Mouse (Mus musculus): ENCODE data around the gene Ccdc149. TPM values are rescaled to one million over a fixed set of nuclear protein-coding genes. Genes with fewer than 3 reads are reported as not detected.

Ccdc149 gene
- total and polyA plus RNA-seq, 3 experiments: not detected

- Histone ChIP-seq H3K27ac (ENCODE audit: control insufficient read depth, low read depth, low read length) (no peak overlapping the region), H3K27me3 (ENCODE audit: control insufficient read depth in 1 of 2, insufficient read depth in 2 of 2, low read length in 2 of 2) (no peaks in the 10 kb centered on the region), H3K9me3 (replicated peaks; ENCODE audit: insufficient read depth, low read length) (no peaks in the 10 kb centered on the region), H3K9ac (ENCODE audit: control insufficient read depth, low read depth, low read length, poor library complexity, severe bottlenecking) (no peak overlapping the region), H3K4me3 (ENCODE audit: control insufficient read depth in 1 of 2, insufficient read depth in 1 of 2, low read depth in 2 of 2, low read length in 2 of 2) (no peak overlapping the region), H3K4me1 (ENCODE audit: control insufficient read depth in 1 of 2, insufficient read depth in 2 of 2, low read length in 2 of 2) (no peaks in the 10 kb centered on the region), H3K79me2 (ENCODE audit: control insufficient read depth, insufficient read depth, low read length, poor library complexity) (no peaks in the 10 kb centered on the region), H3K36me3 (ENCODE audit: control insufficient read depth in 1 of 2, insufficient read depth in 2 of 2, low read length in 2 of 2) (no peaks in the 10 kb centered on the region)
- no peak for DNase-seq (ENCODE audit: low read depth, low spot score)
- TF ChIP-seq POLR2AphosphoS5 (IDR thresholded peaks at IDR 0.05; ENCODE audit: borderline replicate concordance, low read depth, low read length) (no peak), POLR2AphosphoS2 (IDR thresholded peaks at IDR 0.05; ENCODE audit: low read length) (no peak), GATA1 (IDR thresholded peaks at IDR 0.05; ENCODE audit: low read depth, low read length) (no peak), JUND (IDR thresholded peaks at IDR 0.05; ENCODE audit: low read depth, low read length) (no peak), CHD1 (IDR thresholded peaks at IDR 0.05; ENCODE audit: low read depth, low read length) (no peak), MXI1 (IDR thresholded peaks at IDR 0.05; ENCODE audit: low read depth, low read length) (no peak), RCOR1 (IDR thresholded peaks at IDR 0.05; ENCODE audit: low read depth, low read length) (no peak), USF2 (IDR thresholded peaks at IDR 0.05; ENCODE audit: borderline replicate concordance in 1 of 2, insufficient read depth in 1 of 2, low read depth in 1 of 2, low read length in 2 of 2) (no peak), MAX (IDR thresholded peaks at IDR 0.05; ENCODE audit: low read length) (no peak), KAT2A (conservative IDR thresholded peaks at IDR 0.05; ENCODE audit: low read depth, low read length) (no peak), USF1 (IDR thresholded peaks at IDR 0.05; ENCODE audit: low read depth, low read length) (no peak), NRF1 (IDR thresholded peaks at IDR 0.05; ENCODE audit: insufficient read depth, low read depth, low read length, poor library complexity, severe bottlenecking) (no peak), ZC3H11A (IDR thresholded peaks at IDR 0.05; ENCODE audit: low read depth, low read length) (no peak), RAD21 (IDR thresholded peaks at IDR 0.05; ENCODE audit: low read depth, low read length) (no peak)
Measured at GRCm38 (mm10) chr5:52438946-52439345, 32.4 kb downstream of the Ccdc149 start.

- H3K79me2 ChIP-seq (ENCODE audit: control insufficient read depth, insufficient read depth, low read length, poor library complexity): no peaks in the 10 kb centered on the region
- TF ChIP-seq MYB (IDR thresholded peaks at IDR 0.05; ENCODE audit: low read depth, low read length) (no peak), KAT2A (conservative IDR thresholded peaks at IDR 0.05; ENCODE audit: low read depth, low read length) (no peak), GATA1 (IDR thresholded peaks at IDR 0.05; ENCODE audit: low read depth, low read length) (no peak), UBTF (IDR thresholded peaks at IDR 0.05; ENCODE audit: borderline replicate concordance, insufficient read depth, low read depth, low read length) (no peak), ZC3H11A (IDR thresholded peaks at IDR 0.05; ENCODE audit: low read depth, low read length) (no peak), POLR2AphosphoS5 (IDR thresholded peaks at IDR 0.05; ENCODE audit: borderline replicate concordance, low read depth, low read length) (no peak), CHD1 (IDR thresholded peaks at IDR 0.05; ENCODE audit: low read depth, low read length) (no peak), MAX (IDR thresholded peaks at IDR 0.05; ENCODE audit: low read length) (no peak), MEF2A (IDR thresholded peaks at IDR 0.05; ENCODE audit: extremely low read depth, insufficient replicate concordance, low read depth, low read length, poor library complexity, severe bottlenecking) (no peak), JUND (IDR thresholded peaks at IDR 0.05; ENCODE audit: low read depth, low read length) (no peak), MYC (IDR thresholded peaks at IDR 0.05; ENCODE audit: low read depth, low read length) (no peak), EP300 (IDR thresholded peaks at IDR 0.05; ENCODE audit: low read depth in 1 of 2, low read length in 2 of 2) (no peak), GABPA (IDR thresholded peaks at IDR 0.05; ENCODE audit: low read depth, low read length) (no peak), RCOR1 (IDR thresholded peaks at IDR 0.05; ENCODE audit: low read depth, low read length) (no peak), BHLHE40 (IDR thresholded peaks at IDR 0.05; ENCODE audit: borderline replicate concordance, low read depth, low read length) (no peak), ZKSCAN1 (IDR thresholded peaks at IDR 0.05; ENCODE audit: low read depth, low read length) (no peak), RAD21 (IDR thresholded peaks at IDR 0.05; ENCODE audit: low read depth, low read length) (no peak)
- no peak for DNase-seq (ENCODE audit: low read depth, low spot score)
Measured at GRCm38 (mm10) chr5:52435533-52435932, 35.8 kb downstream of the Ccdc149 start.

More at GRCm38 (mm10) chr5:52435533-52435932, 35.8 kb downstream of the Ccdc149 start:
- Histone ChIP-seq H3K36me3 (ENCODE audit: control insufficient read depth in 1 of 2, insufficient read depth in 2 of 2, low read length in 2 of 2) (no peaks in the 10 kb centered on the region), H3K4me3 (ENCODE audit: control insufficient read depth in 1 of 2, insufficient read depth in 1 of 2, low read depth in 2 of 2, low read length in 2 of 2) (no peak overlapping the region), H3K9me3 (replicated peaks; ENCODE audit: insufficient read depth, low read length) (no peaks in the 10 kb centered on the region), H3K4me1 (ENCODE audit: control insufficient read depth in 1 of 2, insufficient read depth in 2 of 2, low read length in 2 of 2) (no peaks in the 10 kb centered on the region), H3K27me3 (ENCODE audit: control insufficient read depth in 1 of 2, insufficient read depth in 2 of 2, low read length in 2 of 2) (no peaks in the 10 kb centered on the region), H3K9ac (ENCODE audit: control insufficient read depth, low read depth, low read length, poor library complexity, severe bottlenecking) (no peak overlapping the region), H3K27ac (ENCODE audit: control insufficient read depth, low read depth, low read length) (no peak overlapping the region)

All from MEL (cell line).